Mouse (Mus musculus): ENCODE data around the gene Hipk1. TPM values are rescaled to one million over a fixed set of nuclear protein-coding genes. Genes with fewer than 3 reads are reported as not detected.

Gene Hipk1
- polyA plus RNA-seq, 1 experiment from 2014 or later, result 8.9 TPM

GRCm38 (mm10) chr3:103716774-103717760 is 74.3 kb downstream of the Hipk1 start:
- Histone ChIP-seq H3K36me3 (ENCODE audit: control insufficient read depth, insufficient read depth, low read length) (no peaks in the 10 kb centered on the region), H3K4me2 (ENCODE audit: low read length) (no peak overlapping the region), H3K4me1 (ENCODE audit: control insufficient read depth, insufficient read depth, low read depth, low read length) (peaks cover 12% of the 10 kb centered on the region), H3K4me3 (ENCODE audit: low read length) (no peak overlapping the region), H3K27me3 (replicated peaks; ENCODE audit: control insufficient read depth, insufficient read depth, low read length) (no peaks in the 10 kb centered on the region), H3K27ac (ENCODE audit: low read depth, low read length) (peak overlapping the region; percentile 39), H3K9me3 (ENCODE audit: control insufficient read depth, low read length) (no peaks in the 10 kb centered on the region), H3K9ac (ENCODE audit: low read depth, low read length) (no peak overlapping the region)
- 0 out of 2 replicates have a peak, but pooled peaks have one; percentile 35 for ATAC-seq
- 23% methylated on average over 15 of the region's 15 CpGs for WGBS

- WGBS, result 21% methylated on average over 11 of the region's 11 CpGs
- Histone ChIP-seq H3K9ac (ENCODE audit: low read depth, low read length) (no peak overlapping the region), H3K4me3 (ENCODE audit: low read length) (no peak overlapping the region), H3K9me3 (ENCODE audit: control insufficient read depth, low read length) (no peaks in the 10 kb centered on the region), H3K4me1 (ENCODE audit: control insufficient read depth, insufficient read depth, low read depth, low read length) (peaks cover 12% of the 10 kb centered on the region), H3K27ac (ENCODE audit: low read depth, low read length) (no peak overlapping the region), H3K27me3 (replicated peaks; ENCODE audit: control insufficient read depth, insufficient read depth, low read length) (no peaks in the 10 kb centered on the region), H3K4me2 (ENCODE audit: low read length) (no peak overlapping the region), H3K36me3 (ENCODE audit: control insufficient read depth, insufficient read depth, low read length) (no peaks in the 10 kb centered on the region)
- peak; percentile 66 for ATAC-seq
Observed at GRCm38 (mm10) chr3:103715762-103716693, 75.3 kb downstream of the Hipk1 start.

DNA sequence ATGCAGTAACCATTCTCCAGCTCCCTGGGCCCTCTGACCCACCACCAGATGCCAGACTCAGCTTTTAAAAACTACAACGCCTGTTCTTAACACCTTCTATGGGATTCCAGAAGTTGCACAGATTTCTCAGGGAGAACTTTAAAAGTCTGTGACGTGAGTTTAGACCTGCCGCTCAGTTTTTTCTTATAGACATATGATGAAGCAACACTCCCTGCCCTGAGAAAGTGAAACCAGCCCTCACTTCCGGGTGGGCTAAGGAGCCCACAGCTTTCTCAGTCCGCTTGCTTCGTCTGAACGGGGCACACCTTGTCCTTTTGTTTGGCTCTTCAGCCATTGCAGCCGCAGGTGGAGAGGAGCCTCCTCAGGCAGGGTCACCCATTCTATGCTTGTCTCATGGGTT is 76.4 kb downstream of the Hipk1 start:
- Histone ChIP-seq H3K4me3 (ENCODE audit: low read length) (no peak overlapping the region), H3K36me3 (ENCODE audit: control insufficient read depth, insufficient read depth, low read length) (no peaks in the 10 kb centered on the region)
- ATAC-seq, result no peak

DNA sequence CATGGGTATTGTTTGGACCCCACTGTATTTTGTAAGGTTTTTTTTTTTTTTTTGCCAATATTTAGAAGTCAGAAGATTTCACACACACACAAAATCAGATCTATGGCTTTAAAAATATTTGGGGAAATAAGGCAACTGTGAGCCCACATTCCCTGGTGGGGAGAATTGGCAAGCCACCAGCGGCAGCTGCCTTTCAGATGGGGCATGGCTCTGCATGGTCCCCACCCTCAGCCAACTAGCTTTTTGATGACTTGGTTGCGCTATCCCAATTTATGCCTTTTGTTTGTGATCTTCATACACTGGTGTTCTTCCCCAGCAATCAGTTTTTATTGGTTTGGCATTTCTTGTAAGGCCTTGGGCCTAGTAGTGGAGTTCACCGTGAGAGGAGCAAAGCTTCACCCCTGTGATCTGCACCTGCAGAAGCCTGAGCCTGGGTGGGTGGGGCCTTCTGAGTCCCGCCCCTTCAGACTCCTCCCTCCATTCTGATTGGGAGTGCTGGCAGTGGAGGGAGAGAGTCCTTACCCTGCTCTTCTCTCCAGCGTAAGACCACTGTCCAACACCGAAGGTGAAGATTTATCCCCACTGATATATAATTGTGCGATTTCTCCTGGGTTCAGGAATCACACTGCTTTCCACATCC is 77.0 kb downstream of the Hipk1 start:
- Histone ChIP-seq H3K4me2 (ENCODE audit: low read length) (no peak overlapping the region), H3K9me3 (ENCODE audit: control insufficient read depth, low read length) (no peaks in the 10 kb centered on the region), H3K4me3 (ENCODE audit: low read length) (no peak overlapping the region), H3K4me1 (ENCODE audit: control insufficient read depth, insufficient read depth, low read depth, low read length) (peaks cover 12% of the 10 kb centered on the region), H3K27me3 (replicated peaks; ENCODE audit: control insufficient read depth, insufficient read depth, low read length) (no peaks in the 10 kb centered on the region), H3K27ac (ENCODE audit: low read depth, low read length) (no peak overlapping the region), H3K36me3 (ENCODE audit: control insufficient read depth, insufficient read depth, low read length) (no peaks in the 10 kb centered on the region), H3K9ac (ENCODE audit: low read depth, low read length) (no peak overlapping the region)
- ATAC-seq, result no peak
- WGBS, result 69% methylated on average over 7 of the region's 7 CpGs

More for the DNA sequence above, 76.4 kb downstream of the Hipk1 start:
- H3K27ac ChIP-seq (ENCODE audit: low read depth, low read length), result no peak overlapping the region
- WGBS, result 89% methylated on average over 8 of the region's 8 CpGs
- H3K9me3 ChIP-seq (ENCODE audit: control insufficient read depth, low read length), result no peaks in the 10 kb centered on the region
- H3K9ac ChIP-seq (ENCODE audit: low read depth, low read length), result no peak overlapping the region
- H3K27me3 ChIP-seq (replicated peaks; ENCODE audit: control insufficient read depth, insufficient read depth, low read length), result no peaks in the 10 kb centered on the region
- no peak overlapping the region for H3K4me2 ChIP-seq (ENCODE audit: low read length)
- peaks cover 12% of the 10 kb centered on the region for H3K4me1 ChIP-seq (ENCODE audit: control insufficient read depth, insufficient read depth, low read depth, low read length)

DNA sequence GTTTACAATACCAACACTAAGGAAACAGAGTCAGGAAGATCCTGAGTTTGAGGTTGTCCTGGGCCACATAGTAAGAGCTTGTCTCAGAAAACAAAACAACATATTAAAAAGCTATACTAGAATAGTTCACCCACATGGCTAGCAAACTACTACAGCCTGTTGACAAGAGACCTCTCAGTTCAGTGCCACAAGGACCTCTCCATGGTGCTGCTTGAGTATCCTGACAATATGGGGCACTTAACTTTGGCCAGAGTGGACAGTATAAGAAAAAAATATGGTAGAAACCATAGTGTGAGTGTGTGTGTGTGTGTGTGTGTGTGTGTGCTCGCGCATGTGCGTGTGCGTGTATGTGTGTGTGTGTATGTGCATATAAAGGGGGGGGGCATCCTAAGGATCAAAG is 79.2 kb downstream of the Hipk1 start:
- Histone ChIP-seq H3K4me3 (ENCODE audit: low read length) (no peak overlapping the region), H3K4me2 (ENCODE audit: low read length) (no peak overlapping the region), H3K9ac (ENCODE audit: low read depth, low read length) (no peak overlapping the region), H3K9me3 (ENCODE audit: control insufficient read depth, low read length) (no peaks in the 10 kb centered on the region), H3K27ac (ENCODE audit: low read depth, low read length) (no peak overlapping the region), H3K27me3 (replicated peaks; ENCODE audit: control insufficient read depth, insufficient read depth, low read length) (no peaks in the 10 kb centered on the region), H3K36me3 (ENCODE audit: control insufficient read depth, insufficient read depth, low read length) (no peaks in the 10 kb centered on the region), H3K4me1 (ENCODE audit: control insufficient read depth, insufficient read depth, low read depth, low read length) (peaks cover 9% of the 10 kb centered on the region)
- WGBS, result 97% methylated on average over 4 of the region's 4 CpGs
- ATAC-seq, result no peak

DNA sequence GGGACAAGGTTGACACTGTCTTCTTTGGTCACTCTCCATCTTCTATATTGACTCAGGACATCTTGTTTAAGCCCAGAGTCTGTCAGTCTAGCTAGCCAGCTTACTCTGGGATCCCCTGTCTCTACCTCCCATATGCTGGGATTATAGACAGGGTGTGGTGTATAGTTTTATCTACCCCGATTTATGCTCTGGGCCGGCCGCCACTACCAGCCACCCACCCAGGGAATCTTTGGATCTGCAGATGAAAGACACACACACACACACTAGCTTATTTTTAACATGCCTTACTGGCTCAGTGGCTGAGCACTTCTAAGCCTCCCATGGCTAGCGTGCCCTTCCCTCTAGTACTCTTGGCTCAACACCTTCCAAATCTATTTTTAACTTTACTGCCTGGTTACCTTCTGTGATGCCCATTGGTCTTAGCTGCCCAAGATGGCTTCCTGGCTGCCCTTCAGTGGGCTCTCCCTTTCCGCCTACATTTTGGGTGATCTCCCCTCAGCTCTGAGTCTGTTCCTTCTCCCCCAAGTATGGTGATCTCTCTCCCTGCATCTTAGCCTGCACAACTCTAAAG is 81.8 kb downstream of the Hipk1 start:
- Histone ChIP-seq H3K36me3 (ENCODE audit: control insufficient read depth, insufficient read depth, low read length) (no peaks in the 10 kb centered on the region), H3K27ac (ENCODE audit: low read depth, low read length) (no peak overlapping the region), H3K9ac (ENCODE audit: low read depth, low read length) (no peak overlapping the region), H3K9me3 (ENCODE audit: control insufficient read depth, low read length) (no peaks in the 10 kb centered on the region), H3K4me3 (ENCODE audit: low read length) (no peak overlapping the region), H3K4me1 (ENCODE audit: control insufficient read depth, insufficient read depth, low read depth, low read length) (no peaks in the 10 kb centered on the region), H3K27me3 (replicated peaks; ENCODE audit: control insufficient read depth, insufficient read depth, low read length) (no peaks in the 10 kb centered on the region), H3K4me2 (ENCODE audit: low read length) (no peak overlapping the region)
- WGBS, result 93% methylated on average over 5 of the region's 5 CpGs
- ATAC-seq, result no peak

DNA sequence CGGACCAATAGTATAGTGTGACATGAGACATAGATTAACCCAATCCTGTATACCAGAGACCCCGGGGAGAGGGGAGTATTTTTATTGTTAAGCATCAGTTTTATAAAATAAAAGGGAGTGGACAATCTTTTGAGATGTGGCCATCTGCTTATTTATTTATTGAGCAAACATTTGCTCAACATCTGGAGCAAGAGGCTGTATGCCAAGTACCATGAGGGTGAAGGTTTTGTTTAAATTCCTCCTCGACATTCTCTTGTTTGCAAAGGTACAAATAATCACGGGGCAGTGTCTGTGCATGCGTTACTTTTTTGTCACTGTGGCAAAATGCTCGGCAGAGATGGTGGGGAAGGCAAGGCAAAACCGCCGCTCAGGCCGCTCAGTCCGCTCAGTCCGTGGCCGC is 85.9 kb downstream of the Hipk1 start:
- ATAC-seq, result no peak
- H3K9me3 ChIP-seq (ENCODE audit: control insufficient read depth, low read length), result no peaks in the 10 kb centered on the region
- H3K36me3 ChIP-seq (ENCODE audit: control insufficient read depth, insufficient read depth, low read length), result no peaks in the 10 kb centered on the region
- H3K4me3 ChIP-seq (ENCODE audit: low read length), result no peak overlapping the region
- WGBS, result 88% methylated on average over 12 of the region's 12 CpGs
- H3K4me2 ChIP-seq (ENCODE audit: low read length), result no peak overlapping the region
- H3K27ac ChIP-seq (ENCODE audit: low read depth, low read length), result no peak overlapping the region
- no peak overlapping the region for H3K9ac ChIP-seq (ENCODE audit: low read depth, low read length)
- no peaks in the 10 kb centered on the region for H3K4me1 ChIP-seq (ENCODE audit: control insufficient read depth, insufficient read depth, low read depth, low read length)
- H3K27me3 ChIP-seq (replicated peaks; ENCODE audit: control insufficient read depth, insufficient read depth, low read length), result no peaks in the 10 kb centered on the region

DNA sequence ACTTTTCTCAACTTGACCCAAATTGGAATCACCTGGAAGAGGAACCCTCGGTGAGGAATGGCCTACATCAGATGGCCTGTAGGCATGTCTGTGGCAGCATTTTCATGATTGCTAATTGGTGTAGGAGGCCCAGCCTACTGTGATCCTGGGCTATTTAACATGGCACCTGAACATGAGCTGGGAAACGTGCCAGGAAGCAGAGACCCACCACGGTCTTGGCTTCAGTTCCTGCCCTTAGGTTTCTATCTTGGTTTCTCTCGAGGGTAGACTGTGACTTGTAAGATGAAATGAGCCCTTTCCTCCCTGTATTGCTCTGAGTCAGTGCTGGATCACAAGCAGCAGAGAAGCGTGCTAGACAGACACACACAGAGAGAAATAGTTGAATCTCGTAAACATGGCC is 86.7 kb downstream of the Hipk1 start:
- Histone ChIP-seq H3K36me3 (ENCODE audit: control insufficient read depth, insufficient read depth, low read length) (no peaks in the 10 kb centered on the region), H3K4me1 (ENCODE audit: control insufficient read depth, insufficient read depth, low read depth, low read length) (no peaks in the 10 kb centered on the region), H3K4me3 (ENCODE audit: low read length) (no peak overlapping the region), H3K9me3 (ENCODE audit: control insufficient read depth, low read length) (no peaks in the 10 kb centered on the region), H3K27me3 (replicated peaks; ENCODE audit: control insufficient read depth, insufficient read depth, low read length) (no peaks in the 10 kb centered on the region), H3K4me2 (ENCODE audit: low read length) (no peak overlapping the region), H3K27ac (ENCODE audit: low read depth, low read length) (no peak overlapping the region), H3K9ac (ENCODE audit: low read depth, low read length) (no peak overlapping the region)
- no peak for ATAC-seq
- WGBS, result 65% methylated on average over 6 of the region's 6 CpGs
